ENCODE assay signal across 17 mouse cellular contexts in genomic region chr11:121380294-121380693, GRCm38 (mm10).
DNase-seq lines count a peak whose midpoint lies in the region; ATAC-seq lines count a peak whose summit lies in the region.
"Had no signal": no experiment of that assay in that cellular context is flagged by ENCODE, and none has a peak within 500 bp of the region (broad histone marks: within the 10 kb centered on the region; RNA-seq: fewer than 3 reads in every experiment).

No protein-coding gene starts in this region.

- DNase-seq in embryo, embryonic 10 days (ENCODE audit: low spot score) = peak; percentile 15
- no peak for DNase-seq in embryo, embryonic 9.5 days (ENCODE audit: extremely low spot score)
- DNase-seq in frontal cortex, postnatal 25 days (ENCODE audit: low spot score in 2 of 2) = no peak
- peak; percentile 10 for DNase-seq in embryo, embryonic 10.5 days (ENCODE audit: low spot score)
- no peak for DNase-seq in lung, adult 18-20 months
- no peak for DNase-seq in cerebellum, adult 8-10 months
- DNase-seq: adrenal gland, postnatal 10 days; B cell, adult 2 months; cerebellum, adult 18-20 months; cerebellum, postnatal 10 days; gastrocnemius, postnatal 14 days; heart, adult 2 months; heart, postnatal 14 days; kidney, adult 11 months had no signal

- ATAC-seq in frontal cortex, adult (ENCODE audit: low TSS enrichment) = 0 out of 2 replicates have a peak, but pooled peaks have one; percentile 31
- ATAC-seq: CD4-positive, CD25-positive, alpha-beta regulatory T cell, adult 4 months; hindbrain, postnatal 0 days had no signal

Comparison
In these comparisons a context has a peak if more than half of its experiments do, and no peak if none do; other contexts are left out.
1. DNase-seq: peak in embryo, embryonic 10 days (single experiment) and embryo, embryonic 10.5 days (single experiment); none in embryo, embryonic 9.5 days (single experiment), frontal cortex, postnatal 25 days (0 of 2), lung, adult 18-20 months (0 of 2) and cerebellum, adult 8-10 months (single experiment).